Mouse (Mus musculus): ENCODE measurements around the gene Aldh5a1. TPM values are rescaled to one million over a fixed set of nuclear protein-coding genes. Genes with fewer than 3 reads are reported as not detected.

Gene Aldh5a1
- polyA plus RNA-seq, 1 experiment from 2014 or later, result 13.4 TPM

- Histone ChIP-seq H3K4me2 (ENCODE audit: low read depth, low read length) (no peak overlapping the region), H3K36me3 (ENCODE audit: control insufficient read depth, insufficient read depth) (no peaks in the 10 kb centered on the region), H3K27ac (ENCODE audit: low read length) (no peak overlapping the region), H3K27me3 (ENCODE audit: control insufficient read depth, insufficient read depth, low read length) (no peaks in the 10 kb centered on the region), H3K4me3 (ENCODE audit: low read length) (no peak overlapping the region), H3K4me1 (ENCODE audit: control insufficient read depth, insufficient read depth, low read length) (no peaks in the 10 kb centered on the region), H3K9ac (ENCODE audit: low read length) (no peak overlapping the region), H3K9me3 (replicated peaks; ENCODE audit: control insufficient read depth, low read length) (no peaks in the 10 kb centered on the region)
- WGBS, result 68% methylated on average over 2 of the region's 2 CpGs
- no peak for ATAC-seq (replicated peaks; ENCODE audit: extremely low read depth, insufficient read depth, low FRiP score)
Measured at GRCm38 (mm10) chr13:24893880-24894279, 43.6 kb downstream of the Aldh5a1 start.

- H3K27ac ChIP-seq (ENCODE audit: low read length), result no peak overlapping the region
- no peaks in the 10 kb centered on the region for H3K27me3 ChIP-seq (ENCODE audit: control insufficient read depth, insufficient read depth, low read length)
- WGBS, result 86% methylated on average over 3 of the region's 3 CpGs
- H3K9ac ChIP-seq (ENCODE audit: low read length), result no peak overlapping the region
- H3K4me3 ChIP-seq (ENCODE audit: low read length), result no peak overlapping the region
- H3K36me3 ChIP-seq (ENCODE audit: control insufficient read depth, insufficient read depth), result no peaks in the 10 kb centered on the region
- no peaks in the 10 kb centered on the region for H3K4me1 ChIP-seq (ENCODE audit: control insufficient read depth, insufficient read depth, low read length)
- H3K9me3 ChIP-seq (replicated peaks; ENCODE audit: control insufficient read depth, low read length), result no peaks in the 10 kb centered on the region
- no peak for ATAC-seq (replicated peaks; ENCODE audit: extremely low read depth, insufficient read depth, low FRiP score)
- H3K4me2 ChIP-seq (ENCODE audit: low read depth, low read length), result no peak overlapping the region
Measured at GRCm38 (mm10) chr13:24892516-24892915, 44.9 kb downstream of the Aldh5a1 start.

GRCm38 (mm10) chr13:24889554-24889953 lies 47.9 kb downstream of the Aldh5a1 start:
- Histone ChIP-seq H3K27ac (ENCODE audit: low read length) (no peak overlapping the region), H3K9ac (ENCODE audit: low read length) (no peak overlapping the region), H3K4me2 (ENCODE audit: low read depth, low read length) (no peak overlapping the region), H3K36me3 (ENCODE audit: control insufficient read depth, insufficient read depth) (no peaks in the 10 kb centered on the region), H3K4me1 (ENCODE audit: control insufficient read depth, insufficient read depth, low read length) (no peaks in the 10 kb centered on the region), H3K27me3 (ENCODE audit: control insufficient read depth, insufficient read depth, low read length) (no peaks in the 10 kb centered on the region), H3K4me3 (ENCODE audit: low read length) (no peak overlapping the region), H3K9me3 (replicated peaks; ENCODE audit: control insufficient read depth, low read length) (no peaks in the 10 kb centered on the region)
- 58% methylated on average over 1 of the region's 1 CpGs for WGBS
- ATAC-seq (replicated peaks; ENCODE audit: extremely low read depth, insufficient read depth, low FRiP score), result no peak

- Histone ChIP-seq H3K36me3 (ENCODE audit: control insufficient read depth, insufficient read depth) (no peaks in the 10 kb centered on the region), H3K9me3 (replicated peaks; ENCODE audit: control insufficient read depth, low read length) (0 out of 2 replicates have a peak, but pooled peaks cover 4% of the 10 kb centered on the region), H3K9ac (ENCODE audit: low read length) (no peak overlapping the region), H3K27me3 (ENCODE audit: control insufficient read depth, insufficient read depth, low read length) (no peaks in the 10 kb centered on the region), H3K4me3 (ENCODE audit: low read length) (no peak overlapping the region), H3K4me2 (ENCODE audit: low read depth, low read length) (no peak overlapping the region), H3K27ac (ENCODE audit: low read length) (no peak overlapping the region), H3K4me1 (ENCODE audit: control insufficient read depth, insufficient read depth, low read length) (no peaks in the 10 kb centered on the region)
- no peak for ATAC-seq (replicated peaks; ENCODE audit: extremely low read depth, insufficient read depth, low FRiP score)
- WGBS, result 93% methylated on average over 6 of the region's 6 CpGs
Measured at GRCm38 (mm10) chr13:24882411-24882810, 55.0 kb downstream of the Aldh5a1 start.

- Histone ChIP-seq H3K36me3 (ENCODE audit: control insufficient read depth, insufficient read depth) (no peaks in the 10 kb centered on the region), H3K4me2 (ENCODE audit: low read depth, low read length) (no peak overlapping the region), H3K9ac (ENCODE audit: low read length) (no peak overlapping the region), H3K9me3 (replicated peaks; ENCODE audit: control insufficient read depth, low read length) (0 out of 2 replicates have a peak, but pooled peaks cover 4% of the 10 kb centered on the region), H3K27me3 (ENCODE audit: control insufficient read depth, insufficient read depth, low read length) (no peaks in the 10 kb centered on the region), H3K27ac (ENCODE audit: low read length) (no peak overlapping the region), H3K4me3 (ENCODE audit: low read length) (no peak overlapping the region), H3K4me1 (ENCODE audit: control insufficient read depth, insufficient read depth, low read length) (no peaks in the 10 kb centered on the region)
- no peak for ATAC-seq (replicated peaks; ENCODE audit: extremely low read depth, insufficient read depth, low FRiP score)
- WGBS, result 74% methylated on average over 5 of the region's 5 CpGs
Measured at GRCm38 (mm10) chr13:24880704-24881103, 56.8 kb downstream of the Aldh5a1 start.

GRCm38 (mm10) chr13:24880208-24880607 lies 57.3 kb downstream of the Aldh5a1 start:
- WGBS, result 73% methylated on average over 6 of the region's 6 CpGs
- no peak for ATAC-seq (replicated peaks; ENCODE audit: extremely low read depth, insufficient read depth, low FRiP score)
- Histone ChIP-seq H3K4me3 (ENCODE audit: low read length) (no peak overlapping the region), H3K9me3 (replicated peaks; ENCODE audit: control insufficient read depth, low read length) (0 out of 2 replicates have a peak, but pooled peaks cover 4% of the 10 kb centered on the region), H3K36me3 (ENCODE audit: control insufficient read depth, insufficient read depth) (no peaks in the 10 kb centered on the region), H3K27ac (ENCODE audit: low read length) (no peak overlapping the region), H3K27me3 (ENCODE audit: control insufficient read depth, insufficient read depth, low read length) (no peaks in the 10 kb centered on the region), H3K4me1 (ENCODE audit: control insufficient read depth, insufficient read depth, low read length) (no peaks in the 10 kb centered on the region), H3K4me2 (ENCODE audit: low read depth, low read length) (no peak overlapping the region), H3K9ac (ENCODE audit: low read length) (no peak overlapping the region)

- Histone ChIP-seq H3K4me1 (ENCODE audit: control insufficient read depth, insufficient read depth, low read length) (no peaks in the 10 kb centered on the region), H3K36me3 (ENCODE audit: control insufficient read depth, insufficient read depth) (no peaks in the 10 kb centered on the region), H3K9ac (ENCODE audit: low read length) (no peak overlapping the region), H3K4me2 (ENCODE audit: low read depth, low read length) (no peak overlapping the region), H3K9me3 (replicated peaks; ENCODE audit: control insufficient read depth, low read length) (0 out of 2 replicates have a peak, but pooled peaks cover 4% of the 10 kb centered on the region), H3K27ac (ENCODE audit: low read length) (no peak overlapping the region), H3K4me3 (ENCODE audit: low read length) (no peak overlapping the region), H3K27me3 (ENCODE audit: control insufficient read depth, insufficient read depth, low read length) (no peaks in the 10 kb centered on the region)
- WGBS, result 82% methylated on average over 15 of the region's 15 CpGs
- ATAC-seq (replicated peaks; ENCODE audit: extremely low read depth, insufficient read depth, low FRiP score), result no peak
Measured at GRCm38 (mm10) chr13:24879359-24880040, 58.0 kb downstream of the Aldh5a1 start.

- Histone ChIP-seq H3K36me3 (ENCODE audit: control insufficient read depth, insufficient read depth) (no peaks in the 10 kb centered on the region), H3K9me3 (replicated peaks; ENCODE audit: control insufficient read depth, low read length) (no peaks in the 10 kb centered on the region), H3K4me2 (ENCODE audit: low read depth, low read length) (no peak overlapping the region), H3K9ac (ENCODE audit: low read length) (no peak overlapping the region), H3K4me3 (ENCODE audit: low read length) (no peak overlapping the region), H3K4me1 (ENCODE audit: control insufficient read depth, insufficient read depth, low read length) (no peaks in the 10 kb centered on the region), H3K27ac (ENCODE audit: low read length) (no peak overlapping the region), H3K27me3 (ENCODE audit: control insufficient read depth, insufficient read depth, low read length) (no peaks in the 10 kb centered on the region)
- WGBS, result 83% methylated on average over 7 of the region's 7 CpGs
- no peak for ATAC-seq (replicated peaks; ENCODE audit: extremely low read depth, insufficient read depth, low FRiP score)
Measured at GRCm38 (mm10) chr13:24868233-24868632, 69.2 kb downstream of the Aldh5a1 start.

- ATAC-seq (replicated peaks; ENCODE audit: extremely low read depth, insufficient read depth, low FRiP score), result no peak
- Histone ChIP-seq H3K27me3 (ENCODE audit: control insufficient read depth, insufficient read depth, low read length) (no peaks in the 10 kb centered on the region), H3K4me2 (ENCODE audit: low read depth, low read length) (no peak overlapping the region), H3K9me3 (replicated peaks; ENCODE audit: control insufficient read depth, low read length) (no peaks in the 10 kb centered on the region), H3K4me3 (ENCODE audit: low read length) (no peak overlapping the region), H3K9ac (ENCODE audit: low read length) (no peak overlapping the region), H3K4me1 (ENCODE audit: control insufficient read depth, insufficient read depth, low read length) (no peaks in the 10 kb centered on the region), H3K36me3 (ENCODE audit: control insufficient read depth, insufficient read depth) (no peaks in the 10 kb centered on the region), H3K27ac (ENCODE audit: low read length) (no peak overlapping the region)
- 88% methylated on average over 10 of the region's 10 CpGs for WGBS
Measured at GRCm38 (mm10) chr13:24867789-24868188, 69.7 kb downstream of the Aldh5a1 start.

Measured in heart, embryonic 16.5 days (tissue).